Mouse (Mus musculus): ENCODE data around the gene Lzic.

DNA sequence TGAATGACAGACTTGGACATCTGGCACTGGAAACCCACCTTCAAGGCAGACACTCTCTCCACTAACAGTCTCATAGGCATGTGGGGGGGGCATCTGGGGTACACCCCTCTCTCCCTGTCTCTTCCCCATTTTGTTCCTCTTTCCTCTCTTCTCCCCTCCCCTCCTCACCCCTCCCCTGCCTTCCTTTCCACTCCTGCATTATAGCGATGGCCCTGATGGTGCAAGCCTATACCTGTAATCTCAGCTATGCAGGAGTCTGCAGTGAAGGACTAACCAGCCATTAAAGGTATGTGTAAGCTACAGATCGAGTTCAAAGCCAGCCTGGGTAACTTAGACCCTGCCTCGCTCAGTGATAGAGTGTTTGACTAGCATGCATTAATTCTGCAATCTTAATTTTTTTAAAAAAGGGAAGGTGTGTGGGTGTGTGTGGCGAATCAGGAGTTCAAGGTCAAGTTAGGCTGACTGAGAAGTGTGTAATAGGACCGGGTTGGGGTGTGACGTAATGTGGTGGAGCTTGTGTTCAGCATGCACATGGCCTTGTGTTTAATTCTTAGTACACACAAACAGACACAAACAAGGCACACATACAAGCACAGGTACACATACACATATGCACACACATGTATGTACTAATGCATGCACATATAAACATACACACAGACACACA lies 22.6 kb upstream of the Lzic start:
- TF ChIP-seq CTCF (IDR thresholded peaks at IDR 0.05; ENCODE audit: extremely low read depth, insufficient read length, insufficient replicate concordance, low read depth, low read length) (no peak), POLR2A (IDR thresholded peaks at IDR 0.05; ENCODE audit: low read depth, low read length) (no peak)

Measured in small intestine, adult 2 months (tissue).